Mouse (Mus musculus) kidney, adult 18-20 months (tissue): ENCODE results near the gene Bfsp2.
"Not testable (repeated sequence)": the region's sequence is repeated elsewhere in the genome, so short reads cannot be mapped to it uniquely, and the experiment has no call there.

Experiments used
- DNase-seq: peaks from one replicate; pipeline ENCODE4 v3.0.0; 2021

The Bfsp2 gene

DNA sequence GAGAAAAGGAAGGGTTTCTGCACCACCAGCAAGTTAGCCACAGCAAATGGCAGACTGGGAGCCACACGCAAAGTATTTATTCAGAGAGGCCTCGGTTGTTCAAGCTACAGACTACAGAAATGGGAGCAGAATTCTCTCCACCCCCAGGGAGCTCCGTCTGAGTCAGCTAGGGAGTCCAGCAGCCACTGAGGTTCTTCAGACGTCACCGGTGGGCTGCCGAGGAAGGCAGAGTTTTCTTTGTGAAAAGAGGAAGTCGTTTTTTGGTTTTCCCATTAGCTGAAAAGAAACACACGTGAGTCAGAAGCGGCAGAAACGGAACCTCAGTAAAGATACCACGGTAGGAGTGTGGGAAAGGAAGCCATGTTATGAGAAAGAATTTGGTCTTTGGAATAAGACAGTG lies 55.4 kb downstream of the Bfsp2 start:
- DNase-seq: no peak

DNA sequence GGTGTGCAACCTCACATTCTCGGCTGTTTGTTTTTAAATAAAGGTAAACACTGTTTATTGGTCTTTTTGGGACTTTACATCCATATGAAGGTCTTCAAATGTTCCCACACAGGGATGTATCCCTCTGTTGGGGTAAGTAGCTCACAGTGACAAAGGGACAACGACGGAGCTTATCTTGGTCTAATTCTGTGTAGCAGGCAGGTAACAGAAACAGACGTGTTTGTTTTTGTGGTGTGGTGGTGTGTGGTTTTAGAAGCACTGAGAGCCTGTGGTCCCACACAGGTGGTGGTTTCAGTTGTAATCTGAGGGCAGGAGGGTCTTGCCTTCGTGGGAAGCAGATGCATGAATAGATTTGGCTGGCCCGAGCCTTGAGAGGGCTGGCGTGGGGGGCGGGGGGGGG lies 56.3 kb downstream of the Bfsp2 start:
- DNase-seq: no peak

DNA sequence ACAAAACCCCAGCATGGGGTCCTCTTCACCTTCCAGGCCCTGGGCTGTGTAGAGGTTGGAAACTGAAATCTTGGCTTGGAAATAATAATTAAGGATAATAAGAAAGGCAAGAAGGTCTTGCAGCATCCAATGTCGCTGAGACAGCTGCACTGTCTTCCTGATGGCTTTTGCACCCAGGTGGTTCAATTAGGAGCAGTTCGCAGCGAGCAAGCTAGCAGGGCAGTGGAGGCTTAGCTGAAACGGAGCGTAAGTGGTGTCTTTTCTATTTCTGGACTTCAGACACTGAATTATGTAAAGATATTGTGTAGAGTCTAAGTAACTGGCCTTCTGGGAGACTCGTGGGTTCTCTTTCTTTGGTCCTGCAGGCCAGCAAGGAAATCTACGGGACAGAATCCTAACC lies 56.8 kb downstream of the Bfsp2 start:
- DNase-seq: no peak

DNA sequence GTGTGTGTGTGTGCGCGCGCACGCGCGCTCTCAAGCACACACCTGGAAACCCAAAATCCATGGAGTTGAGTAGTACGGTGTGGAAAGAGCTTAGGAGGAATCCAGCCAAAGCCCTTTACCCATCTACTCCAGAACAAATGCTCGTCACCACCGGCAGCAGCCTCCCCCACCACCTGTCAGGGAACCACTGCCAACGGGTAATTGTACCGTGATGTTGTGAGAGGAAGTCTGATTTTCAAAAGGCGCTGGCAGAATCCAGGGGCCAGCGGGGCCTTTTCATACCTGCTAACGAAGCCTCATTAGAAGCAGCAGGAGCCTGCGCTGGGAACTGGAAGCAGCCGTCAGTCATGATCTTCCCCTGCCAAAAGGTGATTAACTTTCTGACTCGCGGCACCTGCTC lies 57.4 kb downstream of the Bfsp2 start:
- no peak for DNase-seq

DNA sequence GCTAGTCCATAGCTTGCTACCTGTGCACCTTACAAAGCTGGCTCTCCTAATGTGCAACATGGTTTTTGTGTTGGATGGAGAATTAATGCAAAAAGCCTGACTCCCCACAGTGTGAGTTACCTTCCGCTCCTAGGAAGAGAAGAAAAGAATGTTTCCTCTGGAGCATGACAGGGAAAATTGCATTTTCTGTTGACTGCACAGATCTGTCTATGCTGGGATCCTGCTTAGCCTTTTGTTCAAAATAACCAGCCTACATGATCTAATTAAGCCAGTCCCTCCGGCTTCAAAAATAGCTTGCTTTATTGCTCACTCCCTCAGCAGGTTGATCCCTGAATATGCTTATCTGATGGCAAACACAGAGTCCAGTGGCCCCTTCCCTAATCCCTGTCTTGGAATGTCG lies 59.4 kb downstream of the Bfsp2 start:
- DNase-seq: no peak

DNA sequence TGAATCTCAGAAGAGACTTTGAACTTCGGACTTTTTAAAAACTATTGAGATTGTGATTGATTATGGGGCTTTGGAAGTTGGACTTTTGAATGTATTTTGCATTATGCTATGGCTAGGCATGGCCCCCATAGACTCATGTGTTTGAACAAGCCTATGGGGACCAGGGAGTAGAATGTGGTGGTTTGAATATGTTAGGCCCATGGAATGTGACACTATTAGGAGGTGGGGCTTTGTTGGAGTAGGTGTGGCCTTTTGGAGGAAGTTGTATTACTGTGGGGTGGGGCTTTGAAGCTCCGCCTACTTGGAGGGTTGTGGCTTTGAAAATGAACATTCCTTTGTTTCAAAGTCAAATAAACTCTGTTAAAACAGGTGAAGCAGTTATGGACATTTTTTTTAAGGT lies 61.4 kb downstream of the Bfsp2 start:
- no peak for DNase-seq

DNA sequence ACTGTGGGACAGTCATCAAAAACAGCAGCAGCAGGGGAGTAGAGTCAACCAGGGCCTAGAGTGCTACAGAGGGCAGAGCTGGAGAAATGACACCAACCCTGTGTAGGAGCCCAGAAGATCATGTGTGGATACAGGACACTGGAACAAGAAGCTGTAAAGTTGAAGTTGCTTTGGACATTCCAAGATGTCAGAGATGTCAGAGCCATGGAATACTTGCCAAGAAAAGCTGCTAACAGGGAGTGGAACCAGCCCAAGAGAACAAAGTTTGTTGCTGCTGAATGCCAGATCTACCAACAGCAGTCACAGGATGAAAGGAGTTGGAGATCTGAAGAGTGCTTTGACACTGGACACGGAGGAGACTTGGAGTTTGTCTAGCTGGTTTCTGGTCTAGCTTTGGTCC lies 62.0 kb downstream of the Bfsp2 start:
- not testable (repeated sequence) for DNase-seq

DNA sequence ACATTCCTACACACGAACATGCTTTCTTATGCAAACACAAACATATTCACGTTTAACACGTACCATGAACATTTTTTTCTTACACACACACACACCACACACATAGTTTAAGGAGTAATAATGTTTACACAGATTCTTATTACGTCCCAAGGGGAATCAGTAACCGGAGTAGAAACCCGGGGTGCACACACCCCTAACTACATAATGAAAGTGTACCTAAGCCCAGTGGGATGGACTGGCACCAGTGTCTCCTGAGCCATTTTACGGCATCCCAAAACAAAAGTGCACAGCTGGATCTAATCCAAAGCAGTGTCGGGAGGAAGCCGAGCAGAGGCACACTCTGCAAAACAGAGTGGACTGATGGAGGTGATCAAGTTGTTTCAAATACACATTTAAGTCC lies 66.8 kb downstream of the Bfsp2 start:
- no peak for DNase-seq

DNA sequence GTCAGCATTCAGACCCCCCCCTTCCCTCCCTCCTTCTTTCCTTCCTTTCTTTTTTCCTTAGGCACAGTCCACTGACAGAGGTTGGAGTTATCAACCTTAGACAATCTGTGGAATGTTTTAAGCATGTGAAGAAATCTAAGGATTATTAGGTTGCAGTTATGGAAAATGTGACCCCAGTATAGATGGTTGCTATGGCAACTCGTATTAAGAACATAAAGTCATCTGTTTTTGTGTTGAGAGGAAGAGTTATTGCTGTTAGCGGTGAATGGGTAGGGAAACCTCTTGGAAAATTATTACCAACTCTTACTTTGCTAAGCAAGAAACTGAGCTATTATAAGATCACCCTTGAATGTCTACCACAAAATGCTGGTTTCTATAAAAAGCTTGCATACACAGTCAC lies 71.1 kb downstream of the Bfsp2 start:
- no peak for DNase-seq

DNA sequence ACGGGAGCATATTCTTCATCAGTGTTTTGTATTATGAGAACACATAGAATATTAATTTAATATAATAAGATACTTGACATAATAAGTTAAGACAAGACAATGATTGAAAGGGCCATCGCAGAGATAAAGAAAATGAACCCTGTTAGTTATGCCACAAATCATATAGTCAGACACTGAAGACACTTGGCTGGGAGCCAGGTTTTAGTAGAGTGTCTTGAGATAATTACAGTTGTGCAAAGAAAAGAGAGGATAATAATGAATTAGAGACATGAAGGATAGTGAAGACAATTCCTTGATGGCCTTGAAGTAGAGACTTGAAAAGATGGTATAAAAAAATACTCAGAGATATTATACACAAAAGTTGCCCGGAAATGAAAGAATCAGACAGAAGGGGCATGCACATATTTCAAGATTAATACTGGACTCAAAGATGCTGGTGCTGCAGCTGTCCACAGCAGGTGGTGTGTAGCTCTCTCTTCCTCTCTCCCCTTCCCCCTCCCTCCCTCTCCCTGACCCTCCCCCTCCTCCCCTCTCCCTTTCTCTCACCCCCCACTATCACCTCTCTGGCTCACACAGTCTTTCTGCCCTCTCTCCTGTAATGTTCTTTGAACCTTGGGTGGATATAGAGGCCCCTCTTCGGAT lies 72.0 kb downstream of the Bfsp2 start:
- DNase-seq: no peak

DNA sequence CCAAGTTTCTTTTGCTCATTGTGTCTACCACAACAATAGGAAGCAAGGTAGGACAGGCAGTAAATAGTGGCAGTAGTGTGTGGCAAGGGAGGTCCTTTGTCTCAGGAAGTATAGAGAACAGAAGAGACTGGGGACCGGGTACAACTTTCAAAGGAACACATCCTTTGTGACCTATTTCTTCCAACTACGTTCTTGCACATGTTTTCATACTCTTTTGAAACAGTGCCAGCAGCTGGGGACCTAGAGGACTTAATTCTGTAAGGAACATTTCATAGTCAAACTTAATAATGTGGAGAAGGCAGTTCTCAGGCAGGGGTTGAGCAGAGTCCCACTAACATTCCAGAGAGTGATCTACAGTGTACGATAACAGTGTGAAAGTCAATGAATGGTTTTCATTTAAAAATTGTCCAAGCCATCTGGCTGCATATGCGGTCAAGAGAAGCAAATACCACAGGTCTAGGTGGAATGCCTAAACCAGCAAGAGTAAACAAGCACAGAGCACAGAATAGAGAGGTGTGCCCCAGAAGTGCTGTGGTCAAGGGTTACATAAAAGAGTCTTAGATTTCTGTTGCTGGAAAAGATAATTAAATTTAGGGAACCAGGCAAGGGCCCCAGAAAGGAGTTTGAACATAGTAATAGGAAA lies 76.8 kb downstream of the Bfsp2 start:
- no peak for DNase-seq

DNA sequence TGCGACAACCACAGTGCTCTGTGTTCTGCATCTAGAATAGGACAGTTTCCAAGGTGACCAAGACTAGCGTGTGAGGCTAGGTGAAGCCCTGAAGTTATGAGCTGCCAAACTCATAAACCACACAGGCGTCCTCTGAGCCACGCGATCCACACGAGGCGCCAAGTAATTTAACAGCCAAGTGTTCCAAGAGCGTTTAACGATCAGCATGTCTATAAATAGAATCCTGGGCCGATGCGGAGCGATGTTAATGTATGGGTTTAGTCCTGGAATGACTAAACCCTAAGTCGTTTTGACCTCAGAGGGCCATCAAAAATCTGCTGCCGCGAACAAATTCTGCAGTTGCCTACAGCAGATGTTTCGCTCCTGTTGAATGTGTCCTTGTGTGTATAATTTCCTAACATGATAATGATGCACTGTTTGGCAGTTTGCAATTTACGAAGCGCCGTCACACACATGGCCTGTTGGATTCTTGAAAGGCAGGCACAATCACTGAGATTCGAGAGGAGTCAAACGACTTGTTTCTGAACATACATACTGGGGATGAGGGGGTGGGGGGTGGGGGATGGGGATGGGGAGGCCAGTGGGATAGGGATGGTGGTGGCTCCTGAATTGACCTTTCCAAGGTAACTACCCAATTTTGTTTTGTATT lies 81.6 kb downstream of the Bfsp2 start:
- peak; percentile 29 for DNase-seq

DNA sequence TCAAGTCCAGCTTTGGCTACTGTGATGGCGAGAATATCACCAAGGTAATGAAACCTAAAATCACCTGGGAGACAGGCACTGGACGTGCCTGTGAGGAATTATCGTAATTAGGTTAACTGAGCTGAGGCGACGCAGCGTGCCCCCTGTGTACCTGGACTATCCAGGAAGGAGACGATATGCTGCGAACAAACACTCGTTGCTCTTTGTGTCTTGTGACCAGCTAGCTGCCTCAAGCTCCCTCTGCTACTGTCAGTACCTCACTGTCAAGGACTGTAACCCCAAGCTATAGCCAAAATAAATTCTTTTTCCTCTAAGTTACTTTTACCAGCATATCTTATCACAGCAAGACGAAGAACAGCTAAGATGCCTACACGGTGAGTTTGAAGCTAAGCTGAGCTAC lies 87.0 kb downstream of the Bfsp2 start:
- DNase-seq: no peak

DNA sequence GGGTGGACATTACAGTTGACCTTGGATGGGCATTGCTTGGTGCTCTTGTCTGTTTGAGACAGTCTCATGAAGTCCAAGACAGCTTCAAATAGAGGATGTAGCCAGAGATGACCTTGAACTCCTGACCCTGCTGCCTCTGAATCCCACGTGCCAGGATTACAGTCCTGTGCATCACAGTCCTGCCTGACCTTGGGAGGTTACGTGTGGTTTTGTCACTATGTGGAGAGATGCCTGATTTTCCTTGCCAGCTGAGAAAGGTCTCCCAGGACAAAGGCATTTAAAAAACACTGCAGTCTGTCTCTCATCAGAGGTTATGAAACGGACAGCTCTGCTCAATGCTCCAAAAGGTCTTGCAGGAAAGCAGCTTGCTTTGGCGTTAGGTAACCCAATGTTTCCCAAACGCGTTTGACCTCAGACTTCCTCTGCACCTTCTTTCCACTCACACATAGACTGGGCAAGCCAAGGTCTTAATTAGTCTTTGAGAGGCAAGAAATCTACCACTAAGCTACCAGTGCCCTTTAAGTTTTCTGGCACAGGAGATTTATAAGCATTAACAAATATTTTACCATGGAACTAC lies 88.3 kb downstream of the Bfsp2 start:
- no peak for DNase-seq

DNA sequence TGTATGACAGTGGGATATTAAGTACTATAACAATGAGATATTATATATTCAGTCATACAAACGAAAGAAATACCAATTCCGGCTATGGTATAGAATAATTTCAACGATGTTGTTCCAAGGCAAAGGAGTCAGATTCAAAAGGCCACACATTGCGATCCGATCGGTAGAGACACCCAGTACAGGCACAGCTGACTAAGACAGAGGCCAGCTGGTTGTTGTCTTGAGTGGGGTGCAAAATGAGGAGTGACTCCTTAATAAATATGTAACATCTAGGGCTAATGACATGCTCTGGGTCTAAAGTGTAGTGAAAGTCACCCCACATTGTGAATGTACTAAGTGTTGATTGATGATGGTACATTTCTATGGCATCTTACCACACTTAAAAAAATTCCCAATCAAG lies 91.0 kb downstream of the Bfsp2 start:
- DNase-seq: no peak

DNA sequence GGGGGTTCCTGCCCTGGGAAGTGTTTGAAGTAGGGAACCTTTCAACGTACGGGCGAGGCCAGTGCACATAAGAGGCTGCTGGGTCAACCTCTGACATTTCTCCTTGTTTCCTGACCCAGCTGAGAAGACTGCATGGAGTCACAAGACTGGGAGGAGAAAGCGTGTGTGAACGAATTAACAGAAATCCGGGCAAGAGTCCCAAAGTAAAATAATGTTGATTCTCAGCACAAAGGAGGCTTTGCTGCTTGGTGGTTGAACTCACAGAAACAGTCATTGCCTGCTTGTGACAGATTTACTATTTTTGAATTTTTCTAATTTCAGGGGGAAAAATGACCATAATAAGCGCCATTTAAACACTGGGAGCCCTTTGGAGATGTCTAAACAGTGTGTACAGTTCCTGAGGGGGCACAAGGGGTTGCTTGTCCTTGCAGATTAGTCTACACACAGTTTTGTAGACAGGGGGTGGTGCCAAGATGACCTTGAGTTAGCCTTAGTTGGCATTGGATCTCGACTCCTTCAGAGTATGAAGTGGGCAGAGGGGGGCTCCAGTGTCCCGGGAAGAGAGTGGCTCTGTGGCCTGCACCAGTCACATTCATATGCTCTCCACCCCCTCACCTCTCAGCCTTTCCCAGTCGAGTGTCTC lies 93.1 kb downstream of the Bfsp2 start:
- DNase-seq: no peak

DNA sequence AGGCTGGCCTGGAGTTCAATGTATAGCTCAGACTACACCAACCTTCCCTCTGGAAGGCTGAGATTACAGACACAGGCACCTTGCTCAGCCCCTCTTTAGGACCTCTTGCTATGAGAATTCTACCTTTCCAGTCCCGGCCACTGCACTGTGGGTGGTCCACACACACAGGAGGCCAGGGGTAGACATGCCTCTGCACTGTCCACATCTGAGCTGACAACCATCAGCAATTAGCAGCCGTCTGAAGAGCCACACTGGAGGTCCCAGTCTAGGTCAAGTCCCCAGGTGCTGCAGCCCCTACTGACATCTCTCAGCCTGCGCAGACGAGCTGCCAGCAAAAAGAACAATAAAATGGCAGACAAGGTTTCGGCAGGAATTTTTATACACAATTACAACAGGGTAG lies 93.6 kb downstream of the Bfsp2 start:
- DNase-seq: no peak

DNA sequence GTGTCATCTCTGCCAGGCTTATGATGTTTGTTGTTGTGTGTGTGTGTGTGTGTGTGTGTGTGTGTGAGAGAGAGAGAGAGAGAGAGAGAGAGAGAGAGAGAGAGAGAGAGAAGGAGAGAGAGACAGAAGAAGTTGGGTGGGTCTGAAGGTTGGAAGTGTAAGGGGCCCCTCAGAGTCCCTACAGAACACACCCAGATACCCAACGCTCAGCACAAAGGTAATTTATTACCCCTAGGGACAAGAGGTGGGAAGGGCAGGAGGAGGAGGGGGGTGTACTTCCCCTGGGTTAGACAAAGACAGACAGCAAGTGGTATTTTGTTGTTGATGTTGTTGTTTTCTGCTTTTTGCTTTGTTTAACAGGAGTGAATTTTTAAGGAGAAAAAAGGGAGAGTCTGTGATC lies 94.6 kb downstream of the Bfsp2 start:
- no peak for DNase-seq

DNA sequence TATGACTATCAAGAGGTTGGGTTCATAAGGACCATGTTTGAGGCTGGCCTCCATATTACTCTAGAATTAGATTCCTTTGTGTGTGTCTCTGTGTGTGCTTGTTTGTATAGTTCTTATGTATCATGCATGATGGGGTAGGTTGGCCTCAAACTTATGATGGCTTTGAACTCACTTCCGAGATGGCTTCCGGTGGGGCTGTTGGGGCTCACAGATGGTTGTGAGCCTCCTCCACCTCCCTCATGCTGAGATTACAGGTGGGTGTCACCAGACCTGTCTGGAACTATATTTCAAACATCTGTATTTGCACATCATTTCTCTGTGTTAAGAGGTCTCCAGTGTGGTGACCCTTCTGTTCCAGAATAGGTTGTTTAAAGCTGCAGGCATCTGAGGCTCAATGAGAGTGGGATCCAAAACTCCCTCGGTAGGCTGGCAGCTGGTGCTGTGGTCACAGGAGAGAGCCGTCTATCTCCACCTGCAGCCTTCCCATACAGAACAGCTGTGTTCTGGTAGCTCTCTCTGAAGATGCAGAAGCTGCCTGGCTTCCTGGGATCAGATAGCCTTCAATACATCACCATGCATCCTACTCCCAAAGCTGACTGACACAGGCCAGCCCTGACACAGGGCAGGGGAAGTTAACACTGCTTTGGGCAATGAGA lies 96.0 kb downstream of the Bfsp2 start:
- DNase-seq: no peak

DNA sequence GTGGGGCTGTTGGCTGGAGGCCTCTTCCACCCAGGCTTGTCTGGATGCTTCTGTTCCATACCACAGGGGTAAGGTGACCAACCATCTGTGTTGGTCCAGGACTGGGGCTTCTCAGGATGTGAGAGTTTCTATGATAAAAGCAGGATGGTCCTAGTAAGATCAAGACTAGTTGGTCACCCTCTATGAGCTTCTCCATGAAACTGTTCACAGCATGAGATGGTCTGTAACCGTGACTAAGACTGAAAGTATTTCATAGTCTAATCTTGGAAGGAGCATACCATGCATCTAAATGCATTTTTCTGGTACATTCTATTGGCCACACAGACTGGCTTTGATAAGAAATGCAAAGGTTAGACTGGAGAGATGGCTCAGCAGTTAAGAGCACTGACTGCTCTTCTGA lies 96.6 kb downstream of the Bfsp2 start:
- no peak for DNase-seq

DNA sequence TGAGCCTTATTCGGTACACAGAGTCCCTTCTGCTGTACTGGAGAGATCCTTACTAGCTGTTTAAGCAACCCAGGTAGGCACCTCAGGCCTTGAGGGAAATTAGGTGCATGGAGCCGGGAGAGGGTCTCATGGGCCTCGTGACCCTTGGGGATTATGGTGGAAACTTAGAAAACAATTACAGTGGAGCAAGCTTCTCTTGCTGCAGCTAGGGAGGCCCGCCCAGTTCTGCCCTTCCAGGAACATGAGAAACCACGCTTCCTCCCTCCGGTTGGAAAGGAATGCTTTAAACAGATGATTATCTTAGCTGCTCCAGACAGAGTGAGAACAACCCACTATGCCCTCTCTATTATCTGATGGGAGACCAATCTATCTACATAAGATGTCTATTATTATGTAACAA lies 97.2 kb downstream of the Bfsp2 start:
- DNase-seq: no peak

DNA sequence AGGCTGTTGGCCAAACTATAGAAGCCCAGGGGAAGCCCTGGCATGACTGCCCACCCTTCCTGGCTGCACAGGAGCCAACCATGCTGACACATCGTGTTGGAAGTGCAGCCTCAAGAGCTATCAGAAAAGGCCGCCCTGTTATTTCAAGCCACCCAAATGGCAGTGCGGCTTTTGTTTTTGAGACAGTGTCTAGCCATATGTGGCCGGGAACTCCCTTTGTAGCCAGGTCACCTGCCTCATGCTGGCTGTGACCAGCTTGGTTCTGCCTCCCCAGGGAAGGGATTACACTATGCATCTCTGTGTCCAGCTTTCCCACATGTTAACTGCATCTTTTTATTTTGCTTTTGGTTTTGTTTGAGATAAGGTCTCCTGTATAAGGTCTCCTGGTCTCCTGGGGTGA lies 99.7 kb downstream of the Bfsp2 start:
- DNase-seq: no peak

DNA sequence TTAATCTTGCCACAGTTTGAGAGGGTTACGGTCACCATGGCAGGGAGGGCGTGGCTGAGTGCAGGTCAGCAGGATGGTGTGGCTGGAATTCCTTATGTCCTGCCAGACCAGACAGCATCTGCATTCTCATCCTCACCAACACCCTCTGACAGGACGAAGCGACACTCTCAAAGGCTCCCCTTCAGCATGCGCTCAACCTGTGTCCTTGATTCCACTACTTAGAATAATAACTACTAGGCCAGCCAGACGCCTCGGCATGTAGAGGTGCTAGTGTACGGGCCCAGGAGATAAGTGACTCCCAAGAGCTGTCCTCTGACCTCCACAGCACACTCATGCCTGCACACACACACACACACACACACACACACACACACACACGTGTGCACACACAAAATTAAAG lies 101.0 kb downstream of the Bfsp2 start:
- no peak for DNase-seq
